Mouse (Mus musculus) ES-Bruce4 (cell line): ENCODE measurements around the gene Faf2. TPM values are rescaled to one million over a fixed set of nuclear protein-coding genes. Genes with fewer than 3 reads are reported as not detected.

ENCODE experiments used
- H3K27ac ChIP-seq: 2 replicates; pipeline ENCODE4 v1.5.1; 2012; ENCODE audit warnings: low read length, inconsistent platforms; ENCODE audit not compliant: insufficient read depth
- H3K27me3 ChIP-seq: 2 replicates; pipeline ENCODE4 v1.6.1; 2012; ENCODE audit warnings: mild to moderate bottlenecking, low read length, inconsistent platforms; ENCODE audit not compliant: control insufficient read depth, poor library complexity, insufficient read depth, severe bottlenecking
- H3K36me3 ChIP-seq: 2 replicates; pipeline ENCODE4 v1.6.1; 2012; ENCODE audit warnings: inconsistent platforms, mild to moderate bottlenecking, low read length, moderate library complexity; ENCODE audit not compliant: control insufficient read depth, poor library complexity, insufficient read depth, severe bottlenecking
- H3K4me1 ChIP-seq: one replicate; pipeline ENCODE4 v1.8.1; 2011; ENCODE audit warnings: low read length; ENCODE audit not compliant: control insufficient read depth, insufficient read depth
- H3K4me3 ChIP-seq: 2 replicates; pipeline ENCODE4 v1.5.1; 2011; ENCODE audit warnings: low read depth, mild to moderate bottlenecking, low read length
- H3K9ac ChIP-seq: 2 replicates; pipeline ENCODE4 v1.6.1; 2012; ENCODE audit warnings: low read depth, mild to moderate bottlenecking, inconsistent platforms; ENCODE audit not compliant: poor library complexity, severe bottlenecking
- H3K9me3 ChIP-seq: replicated peaks from 2 replicates; pipeline ENCODE4 v1.6.1; 2012; ENCODE audit warnings: mild to moderate bottlenecking, low read length, inconsistent platforms; ENCODE audit not compliant: control insufficient read depth, poor library complexity, insufficient read depth, severe bottlenecking
- CTCF ChIP-seq: IDR thresholded peaks from one replicate; pipeline ENCODE4 v1.8.1; 2011; ENCODE audit warnings: low read depth, low read length
- EP300 ChIP-seq: IDR thresholded peaks from 2 replicates; pipeline ENCODE4 v1.6.1; 2011; ENCODE audit warnings: low read depth, low read length; ENCODE audit not compliant: insufficient read depth
- POLR2A ChIP-seq: IDR thresholded peaks from one replicate; pipeline ENCODE4 v1.8.1; 2011; ENCODE audit warnings: low read length; ENCODE audit not compliant: insufficient read depth
- polyA plus RNA-seq: library from polyadenylated mRNA; stranded (reverse); fragments of >200 nt; gene quantifications from 2 replicates; pipeline ENCODE4 v1.2.4, GENCODE M21; 2011; ENCODE audit warnings: low read depth; ENCODE audit not compliant: missing spikeins, insufficient read depth, insufficient read length

Gene Faf2
- polyA plus RNA-seq, 1 experiment, result 69.3 TPM

- no peak for TF ChIP-seq CTCF
- TF ChIP-seq EP300, result no peak
- no peak for TF ChIP-seq POLR2A
- H3K9ac ChIP-seq, result no peak overlapping the region
Observed at GRCm38 (mm10) chr13:54591776-54592356, 29.7 kb upstream of the Faf2 start.

GRCm38 (mm10) chr13:54593617-54594016 lies 28.0 kb upstream of the Faf2 start:
- H3K27me3 ChIP-seq, result no peaks in the 10 kb centered on the region
- H3K9me3 ChIP-seq, result no peaks in the 10 kb centered on the region
- TF ChIP-seq EP300 (no peak), POLR2A (no peak), CTCF (no peak)
- peaks cover under 1% of the 10 kb centered on the region; the same call in 1 of the 2 replicates for H3K36me3 ChIP-seq
- no peaks in the 10 kb centered on the region for H3K4me1 ChIP-seq
- H3K9ac ChIP-seq, result no peak overlapping the region
- H3K27ac ChIP-seq, result no peak overlapping the region
- H3K4me3 ChIP-seq, result no peak overlapping the region

More at GRCm38 (mm10) chr13:54591776-54592356, 29.7 kb upstream of the Faf2 start:
- H3K36me3 ChIP-seq, result peaks cover 14% of the 10 kb centered on the region
- H3K27ac ChIP-seq, result no peak overlapping the region
- no peaks in the 10 kb centered on the region for H3K27me3 ChIP-seq
- H3K9me3 ChIP-seq, result no peaks in the 10 kb centered on the region
- no peaks in the 10 kb centered on the region for H3K4me1 ChIP-seq
- H3K4me3 ChIP-seq, result no peak overlapping the region

DNA sequence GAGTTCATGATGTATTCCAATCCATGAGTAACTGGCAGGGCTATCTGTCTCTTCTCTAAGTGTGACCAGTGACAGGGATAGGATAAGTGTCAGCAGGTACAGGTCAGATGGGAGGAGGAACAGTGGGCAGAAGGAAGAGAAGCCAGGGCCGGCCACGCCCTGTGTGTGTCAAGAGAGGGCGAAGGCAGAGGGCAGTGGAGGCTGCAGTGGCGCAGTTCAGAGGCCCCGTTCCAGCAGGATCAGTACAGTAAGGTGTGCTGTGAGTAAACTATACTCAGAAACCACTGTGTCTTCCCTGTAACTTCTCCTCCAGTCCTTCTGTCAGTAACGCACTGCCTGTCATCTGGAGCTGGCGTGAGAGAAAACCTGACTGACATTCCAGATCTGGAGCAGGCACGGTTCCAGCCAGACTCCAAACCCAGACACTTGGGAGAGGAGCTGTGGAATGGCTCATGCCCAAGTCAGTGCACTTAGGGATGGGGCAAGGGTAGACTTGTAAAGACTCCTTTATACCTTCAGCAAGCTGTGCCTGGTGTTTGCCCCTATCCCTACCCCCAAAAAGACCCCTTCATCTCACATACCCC lies 25.4 kb upstream of the Faf2 start:
- Histone ChIP-seq H3K27me3 (no peaks in the 10 kb centered on the region), H3K36me3 (no peaks in the 10 kb centered on the region), H3K9me3 (no peaks in the 10 kb centered on the region), H3K9ac (no peak overlapping the region), H3K27ac (no peak overlapping the region), H3K4me3 (no peak overlapping the region), H3K4me1 (no peaks in the 10 kb centered on the region)
- TF ChIP-seq CTCF (no peak), POLR2A (no peak), EP300 (no peak)

DNA sequence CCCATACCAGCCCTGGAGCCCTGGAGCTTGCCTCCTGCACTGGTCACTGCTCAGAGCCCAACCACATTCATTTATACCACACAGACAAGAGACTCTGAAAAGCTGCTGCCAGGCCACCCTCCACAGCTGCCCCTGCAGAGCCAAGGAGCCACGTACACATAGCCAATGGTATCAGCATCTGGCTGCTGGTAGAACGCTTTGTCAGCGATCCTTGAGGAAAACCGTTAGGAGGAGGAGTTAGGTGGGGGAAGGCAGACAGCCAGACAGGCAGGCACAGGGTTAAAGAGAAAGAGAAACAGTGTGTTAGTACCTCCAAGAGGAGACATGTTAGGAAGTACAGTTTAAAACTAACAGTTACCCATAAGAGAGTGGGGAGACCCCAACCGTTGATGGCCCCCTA lies 24.7 kb upstream of the Faf2 start:
- Histone ChIP-seq H3K4me3 (no peak overlapping the region), H3K4me1 (no peaks in the 10 kb centered on the region), H3K27ac (no peak overlapping the region), H3K9me3 (no peaks in the 10 kb centered on the region), H3K36me3 (no peaks in the 10 kb centered on the region), H3K27me3 (no peaks in the 10 kb centered on the region), H3K9ac (no peak overlapping the region)
- TF ChIP-seq EP300, result no peak
- no peak for TF ChIP-seq POLR2A
- TF ChIP-seq CTCF, result no peak

DNA sequence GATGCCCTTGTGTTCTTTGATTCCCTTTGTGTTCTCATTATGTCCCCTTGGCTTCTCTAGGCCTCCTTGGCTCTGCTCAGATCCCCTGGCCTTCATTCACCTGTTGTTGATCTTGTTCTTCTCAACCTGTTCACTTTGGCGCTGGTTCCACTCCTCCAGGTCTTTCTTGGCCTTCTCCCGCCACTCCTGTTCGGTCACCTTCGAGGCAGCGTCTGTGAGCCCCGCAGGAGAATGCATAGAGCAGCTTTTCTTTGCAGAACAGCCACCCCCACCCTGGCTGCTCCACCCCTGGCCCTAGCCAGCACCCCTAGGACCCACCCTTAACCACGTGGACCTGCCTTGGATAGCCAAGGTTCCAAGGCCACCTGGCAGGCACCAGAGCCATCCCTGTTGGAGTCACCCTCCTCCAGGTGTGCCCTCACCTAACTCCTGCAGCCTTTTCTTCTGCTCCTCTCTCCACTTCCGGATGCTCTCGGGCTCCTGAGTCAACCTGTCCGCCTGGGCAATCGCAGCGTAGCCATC lies 22.9 kb upstream of the Faf2 start:
- TF ChIP-seq POLR2A, result no peak
- no peak for TF ChIP-seq EP300
- no peak for TF ChIP-seq CTCF
- Histone ChIP-seq H3K4me3 (no peak overlapping the region), H3K27me3 (no peaks in the 10 kb centered on the region), H3K4me1 (peaks cover 3% of the 10 kb centered on the region), H3K36me3 (no peaks in the 10 kb centered on the region), H3K27ac (no peak overlapping the region), H3K9ac (no peak overlapping the region), H3K9me3 (no peaks in the 10 kb centered on the region)

GRCm38 (mm10) chr13:54602639-54603111 lies 18.9 kb upstream of the Faf2 start:
- TF ChIP-seq EP300 (0 out of 2 replicates have a peak, but pooled peaks have one; percentile 58), CTCF (no peak)
- Histone ChIP-seq H3K9ac (no peak overlapping the region), H3K36me3 (no peaks in the 10 kb centered on the region), H3K4me1 (peaks cover 10% of the 10 kb centered on the region), H3K27ac (peak overlapping the region; percentile 47), H3K9me3 (no peaks in the 10 kb centered on the region), H3K4me3 (no peak overlapping the region), H3K27me3 (no peaks in the 10 kb centered on the region)
